Mouse (Mus musculus): ENCODE results near the gene P4ha2. TPM values are rescaled to one million over a fixed set of nuclear protein-coding genes. Genes with fewer than 3 reads are reported as not detected.
A peak's percentile ranks its signal among the peaks of the same experiment; 100 is the strongest.

P4ha2 gene
- polyA plus RNA-seq, 2 experiments: 1.7 to 1.8 TPM

GRCm38 (mm10) chr11:54088253-54088946 is 11.5 kb upstream of the P4ha2 start:
- TF ChIP-seq CTCF (IDR thresholded peaks at IDR 0.05; ENCODE audit: low read depth) (no peak), EP300 (IDR thresholded peaks at IDR 0.05; ENCODE audit: low read depth) (no peak)
- Histone ChIP-seq H3K9ac (replicated peaks) (no peak overlapping the region), H3K4me3 (ENCODE audit: insufficient read depth in 1 of 2, low read depth in 2 of 2, low read length in 2 of 2) (no peak overlapping the region), H3K27me3 (ENCODE audit: control insufficient read depth, insufficient read depth, low read length) (no peaks in the 10 kb centered on the region), H3K9me3 (ENCODE audit: control insufficient read depth, low read length) (no peaks in the 10 kb centered on the region), H3K27ac (no peak overlapping the region), H3K4me2 (ENCODE audit: low read depth) (no peak overlapping the region), H3K4me1 (replicated peaks; ENCODE audit: control insufficient read depth in 2 of 2, insufficient read depth in 2 of 2, low read length in 1 of 2) (peaks cover 0 to 6% of the 10 kb centered on the region in 2 experiments; a peak in 2 of 4 replicates), H3K36me3 (replicated peaks; ENCODE audit: control insufficient read depth, insufficient read depth, low read depth) (no peaks in the 10 kb centered on the region)
- DNase-seq (ENCODE audit: low read depth in 3 of 3, low spot score in 3 of 3): no peak
- 57% methylated on average over 7 of the region's 7 CpGs for WGBS (ENCODE audit: insufficient replicate concordance)
- ATAC-seq (ENCODE audit: insufficient read depth): no peak

GRCm38 (mm10) chr11:54088947-54089317 is 11.0 kb upstream of the P4ha2 start:
- Histone ChIP-seq H3K4me2 (ENCODE audit: low read depth) (no peak overlapping the region), H3K9ac (replicated peaks) (no peak overlapping the region), H3K27me3 (ENCODE audit: control insufficient read depth, insufficient read depth, low read length) (no peaks in the 10 kb centered on the region), H3K36me3 (replicated peaks; ENCODE audit: control insufficient read depth, insufficient read depth, low read depth) (no peaks in the 10 kb centered on the region), H3K4me1 (replicated peaks; ENCODE audit: control insufficient read depth in 2 of 2, insufficient read depth in 2 of 2, low read length in 1 of 2) (peaks cover 0 to 6% of the 10 kb centered on the region in 2 experiments; a peak in 2 of 4 replicates), H3K27ac (no peak overlapping the region), H3K9me3 (ENCODE audit: control insufficient read depth, low read length) (no peaks in the 10 kb centered on the region), H3K4me3 (ENCODE audit: insufficient read depth in 1 of 2, low read depth in 2 of 2, low read length in 2 of 2) (no peak overlapping the region)
- no peak for ATAC-seq (ENCODE audit: insufficient read depth)
- peak; percentile 33 to 46 (median 35) for DNase-seq (ENCODE audit: low read depth in 3 of 3, low spot score in 3 of 3)
- WGBS (ENCODE audit: insufficient replicate concordance): 52% methylated on average over 5 of the region's 5 CpGs
- peak; percentile 84 for TF ChIP-seq CTCF (IDR thresholded peaks at IDR 0.05; ENCODE audit: low read depth)
- no peak for TF ChIP-seq EP300 (IDR thresholded peaks at IDR 0.05; ENCODE audit: low read depth)

- H3K4me3 ChIP-seq (ENCODE audit: insufficient read depth in 1 of 2, low read depth in 2 of 2, low read length in 2 of 2): no peak overlapping the region
- H3K36me3 ChIP-seq (replicated peaks; ENCODE audit: control insufficient read depth, insufficient read depth, low read depth): no peaks in the 10 kb centered on the region
- H3K4me2 ChIP-seq (ENCODE audit: low read depth): no peak overlapping the region
- no peaks in the 10 kb centered on the region for H3K9me3 ChIP-seq (ENCODE audit: control insufficient read depth, low read length)
- WGBS (ENCODE audit: insufficient replicate concordance): 45% methylated on average over 1 of the region's 1 CpGs
- H3K4me1 ChIP-seq (replicated peaks; ENCODE audit: control insufficient read depth in 2 of 2, insufficient read depth in 2 of 2, low read length in 1 of 2): peaks cover 0 to 6% of the 10 kb centered on the region in 2 experiments; a peak in 2 of 4 replicates
- no peak for DNase-seq (ENCODE audit: low read depth in 3 of 3, low spot score in 3 of 3)
- H3K9ac ChIP-seq (replicated peaks): no peak overlapping the region
- ATAC-seq (ENCODE audit: insufficient read depth): no peak
- TF ChIP-seq CTCF (IDR thresholded peaks at IDR 0.05; ENCODE audit: low read depth) (no peak), EP300 (IDR thresholded peaks at IDR 0.05; ENCODE audit: low read depth) (no peak)
- no peaks in the 10 kb centered on the region for H3K27me3 ChIP-seq (ENCODE audit: control insufficient read depth, insufficient read depth, low read length)
- no peak overlapping the region for H3K27ac ChIP-seq
Observed at GRCm38 (mm10) chr11:54090091-54090879, 9.6 kb upstream of the P4ha2 start.

GRCm38 (mm10) chr11:54091726-54092125 is 8.2 kb upstream of the P4ha2 start:
- WGBS (ENCODE audit: insufficient replicate concordance): 22% methylated on average over 8 of the region's 8 CpGs
- no peaks in the 10 kb centered on the region for H3K36me3 ChIP-seq (replicated peaks; ENCODE audit: control insufficient read depth, insufficient read depth, low read depth)
- no peak overlapping the region for H3K4me2 ChIP-seq (ENCODE audit: low read depth)
- TF ChIP-seq CTCF (IDR thresholded peaks at IDR 0.05; ENCODE audit: low read depth): no peak
- TF ChIP-seq EP300 (IDR thresholded peaks at IDR 0.05; ENCODE audit: low read depth): no peak
- no peak overlapping the region for H3K9ac ChIP-seq (replicated peaks)
- H3K27ac ChIP-seq: no peak overlapping the region
- H3K27me3 ChIP-seq (ENCODE audit: control insufficient read depth, insufficient read depth, low read length): no peaks in the 10 kb centered on the region
- DNase-seq (ENCODE audit: low read depth in 3 of 3, low spot score in 3 of 3) (no peak), ATAC-seq (ENCODE audit: insufficient read depth) (no peak)
- H3K4me3 ChIP-seq (ENCODE audit: insufficient read depth in 1 of 2, low read depth in 2 of 2, low read length in 2 of 2): no peak overlapping the region
- no peaks in the 10 kb centered on the region for H3K9me3 ChIP-seq (ENCODE audit: control insufficient read depth, low read length)
- peaks cover 0 to 6% of the 10 kb centered on the region in 2 experiments; a peak in 2 of 4 replicates for H3K4me1 ChIP-seq (replicated peaks; ENCODE audit: control insufficient read depth in 2 of 2, insufficient read depth in 2 of 2, low read length in 1 of 2)

DNA sequence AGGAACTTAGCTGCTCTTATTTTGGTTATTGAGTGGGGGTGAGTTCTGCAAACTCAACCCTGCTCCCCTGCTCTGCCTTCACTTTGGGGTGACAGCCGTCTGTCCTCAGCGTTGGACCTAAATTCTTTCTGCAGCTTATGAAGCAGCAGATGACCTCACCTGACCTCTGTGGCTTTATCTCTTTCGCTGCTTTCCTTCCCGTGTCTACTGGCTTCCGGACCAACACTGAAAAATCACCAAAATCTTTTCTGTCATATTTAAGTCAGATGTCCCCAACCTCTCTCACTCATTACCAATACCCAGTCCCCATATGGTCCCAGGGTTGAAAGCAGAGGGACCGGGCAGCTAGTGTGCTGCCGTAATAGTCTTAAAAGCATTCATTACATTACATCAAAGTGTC is 7.7 kb upstream of the P4ha2 start:
- ATAC-seq (ENCODE audit: insufficient read depth) (no peak), DNase-seq (ENCODE audit: low read depth in 3 of 3, low spot score in 3 of 3) (no peak)
- H3K27me3 ChIP-seq (ENCODE audit: control insufficient read depth, insufficient read depth, low read length): no peaks in the 10 kb centered on the region
- H3K9ac ChIP-seq (replicated peaks): no peak overlapping the region
- no peaks in the 10 kb centered on the region for H3K9me3 ChIP-seq (ENCODE audit: control insufficient read depth, low read length)
- H3K4me3 ChIP-seq (ENCODE audit: insufficient read depth in 1 of 2, low read depth in 2 of 2, low read length in 2 of 2): no peak overlapping the region
- H3K4me1 ChIP-seq (replicated peaks; ENCODE audit: control insufficient read depth in 2 of 2, insufficient read depth in 2 of 2, low read length in 1 of 2): peaks cover 0 to 6% of the 10 kb centered on the region in 2 experiments; a peak in 2 of 4 replicates
- no peak overlapping the region for H3K27ac ChIP-seq
- no peak overlapping the region for H3K4me2 ChIP-seq (ENCODE audit: low read depth)
- no peak for TF ChIP-seq CTCF (IDR thresholded peaks at IDR 0.05; ENCODE audit: low read depth)
- TF ChIP-seq EP300 (IDR thresholded peaks at IDR 0.05; ENCODE audit: low read depth): no peak
- no peaks in the 10 kb centered on the region for H3K36me3 ChIP-seq (replicated peaks; ENCODE audit: control insufficient read depth, insufficient read depth, low read depth)
- WGBS (ENCODE audit: insufficient replicate concordance): 22% methylated on average over 7 of the region's 7 CpGs
